Mouse (Mus musculus) ovary, postnatal 36 days (tissue): ENCODE data around the gene Plcd3.

Experiments used
- DNase-seq: peaks from one replicate; pipeline ENCODE4 v3.0.0; 2022; ENCODE audit warnings: low spot score, mixed read lengths

The Plcd3 gene

DNA sequence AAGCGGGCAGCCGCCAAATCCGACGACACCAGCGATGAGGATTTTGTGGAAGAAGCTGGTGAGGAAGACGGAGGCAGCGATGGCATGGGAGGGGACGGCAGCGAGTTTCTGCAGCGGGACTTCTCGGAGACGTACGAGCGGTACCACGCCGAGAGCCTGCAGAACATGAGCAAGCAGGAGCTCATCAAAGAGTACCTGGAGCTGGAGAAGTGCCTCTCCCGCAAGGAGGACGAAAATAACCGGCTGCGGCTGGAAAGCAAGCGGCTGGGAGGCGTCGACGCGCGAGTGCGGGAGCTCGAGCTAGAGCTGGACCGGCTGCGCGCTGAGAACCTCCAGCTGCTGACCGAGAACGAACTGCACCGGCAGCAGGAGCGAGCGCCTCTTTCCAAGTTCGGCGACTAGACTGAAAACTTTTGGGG lies 16.1 kb upstream of the Plcd3 start:
- DNase-seq: peak; percentile 54

DNA sequence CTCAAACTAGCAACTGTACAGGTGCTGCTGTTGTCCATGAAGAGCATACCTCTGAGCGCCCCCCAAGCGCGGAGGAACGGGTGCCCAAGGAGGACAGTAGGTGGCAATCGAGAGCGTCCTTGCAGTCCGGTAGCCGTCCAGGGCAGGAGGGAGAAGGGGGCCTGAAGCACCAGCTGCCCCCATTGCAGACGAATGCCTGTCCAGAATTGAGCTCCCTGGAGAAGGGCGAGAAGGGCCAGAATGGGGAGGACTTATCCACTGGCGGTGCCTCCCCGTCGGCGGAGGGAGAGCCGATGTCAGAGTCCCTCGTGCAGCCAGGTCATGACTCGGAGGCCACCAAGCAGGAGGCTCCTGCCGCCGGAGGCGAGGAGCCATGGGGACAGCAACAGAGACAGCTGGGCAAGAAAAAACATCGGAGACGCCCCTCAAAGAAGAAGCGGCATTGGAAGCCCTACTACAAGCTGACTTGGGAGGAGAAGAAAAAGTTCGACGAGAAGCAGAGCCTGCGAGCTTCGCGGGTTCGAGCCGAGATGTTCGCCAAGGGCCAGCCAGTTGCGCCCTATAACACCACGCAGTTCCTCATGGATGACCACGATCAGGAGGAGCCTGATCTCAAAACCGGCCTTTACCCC lies 15.6 kb upstream of the Plcd3 start:
- peak; percentile 81 for DNase-seq

DNA sequence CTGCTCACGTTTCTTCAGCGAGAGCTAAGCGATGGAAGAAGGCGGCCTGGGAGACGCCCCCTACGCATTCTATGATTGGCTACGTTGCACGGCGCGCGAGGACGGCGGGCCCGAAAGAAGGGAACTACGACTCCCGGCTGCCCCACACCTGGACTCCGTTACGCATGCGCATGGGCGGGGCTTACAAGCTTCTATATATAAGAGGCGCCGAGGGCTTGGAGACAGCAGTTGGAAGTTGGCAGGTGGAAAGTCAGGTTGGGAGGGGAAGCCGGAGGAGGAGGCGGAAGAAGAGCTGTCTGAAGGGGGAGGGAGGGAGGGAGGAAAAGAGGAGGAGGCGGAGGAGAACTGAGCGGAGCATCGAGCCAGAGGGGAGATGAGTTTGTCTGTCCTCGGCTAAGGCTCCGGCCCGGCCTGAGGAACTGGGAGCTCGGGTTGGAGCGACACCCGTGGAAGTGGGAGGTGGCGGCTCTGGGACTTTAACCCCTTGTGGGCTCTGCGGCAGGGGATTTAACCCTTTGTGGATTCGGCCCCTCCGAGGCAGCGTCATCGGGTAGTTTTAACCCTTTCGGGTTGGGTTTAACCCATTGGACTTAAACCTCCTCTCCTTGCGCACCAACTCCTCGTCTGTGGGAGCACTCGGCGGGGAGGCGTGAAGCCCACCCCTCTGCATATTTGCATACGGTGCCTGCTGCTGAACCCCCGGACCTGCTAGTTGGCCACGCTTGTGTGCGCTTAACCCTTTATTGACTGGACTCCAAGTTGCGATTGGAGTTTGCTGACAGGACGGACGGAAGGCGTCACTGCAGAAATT lies 14.8 kb upstream of the Plcd3 start, which contains the start of gene Hexim1:
Gene Hexim1 (plus strand): TSS at position 224 of the 811 bp plus-strand sequence.
- peak; percentile 100 for DNase-seq

- DNase-seq: peak; percentile 83
Observed at GRCm38 (mm10) chr11:103115163-103116007, 13.9 kb upstream of the Plcd3 start.

GRCm38 (mm10) chr11:103114270-103114943 lies 12.9 kb upstream of the Plcd3 start:
- DNase-seq: no peak

DNA sequence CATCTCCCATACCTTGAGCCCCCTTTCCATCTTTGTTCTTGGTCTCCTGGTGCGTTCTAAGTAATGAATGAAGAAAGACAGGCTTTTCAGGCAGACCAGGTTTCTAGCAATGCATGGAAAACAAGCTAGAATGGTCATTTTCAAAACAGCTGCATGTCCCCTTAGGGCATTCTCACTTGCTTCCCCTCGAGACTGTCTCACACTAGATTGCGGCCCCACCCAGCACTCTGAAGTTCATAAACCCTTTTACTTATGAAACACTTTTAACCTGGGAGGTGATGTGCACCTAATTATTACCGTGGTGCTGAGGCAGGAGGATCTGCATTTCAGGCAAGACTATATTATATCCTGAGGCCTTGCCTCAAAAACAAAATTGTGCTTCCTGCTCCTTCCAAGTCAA lies 12.3 kb upstream of the Plcd3 start:
- DNase-seq: no peak

GRCm38 (mm10) chr11:103113005-103113404 lies 11.5 kb upstream of the Plcd3 start:
- peak; percentile 23 for DNase-seq

DNA sequence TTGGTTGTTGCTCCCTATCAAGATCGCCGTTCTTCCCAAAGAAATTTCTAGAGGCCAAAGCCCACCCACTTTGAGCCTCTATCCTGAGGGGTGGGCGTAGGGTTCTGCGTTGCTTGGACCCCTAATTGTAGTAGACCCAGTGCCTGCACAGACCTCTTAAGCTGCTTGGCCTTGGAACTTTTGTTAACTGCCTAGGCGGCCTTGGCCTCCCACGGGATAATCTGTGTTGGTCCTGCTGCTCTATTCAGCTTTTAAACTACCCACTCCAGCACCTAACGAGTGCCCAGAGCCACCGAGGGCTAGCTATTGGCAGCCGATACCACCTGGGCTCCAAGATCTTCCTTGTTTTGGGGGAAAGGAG lies 11.1 kb upstream of the Plcd3 start:
- peak; percentile 55 for DNase-seq

DNA sequence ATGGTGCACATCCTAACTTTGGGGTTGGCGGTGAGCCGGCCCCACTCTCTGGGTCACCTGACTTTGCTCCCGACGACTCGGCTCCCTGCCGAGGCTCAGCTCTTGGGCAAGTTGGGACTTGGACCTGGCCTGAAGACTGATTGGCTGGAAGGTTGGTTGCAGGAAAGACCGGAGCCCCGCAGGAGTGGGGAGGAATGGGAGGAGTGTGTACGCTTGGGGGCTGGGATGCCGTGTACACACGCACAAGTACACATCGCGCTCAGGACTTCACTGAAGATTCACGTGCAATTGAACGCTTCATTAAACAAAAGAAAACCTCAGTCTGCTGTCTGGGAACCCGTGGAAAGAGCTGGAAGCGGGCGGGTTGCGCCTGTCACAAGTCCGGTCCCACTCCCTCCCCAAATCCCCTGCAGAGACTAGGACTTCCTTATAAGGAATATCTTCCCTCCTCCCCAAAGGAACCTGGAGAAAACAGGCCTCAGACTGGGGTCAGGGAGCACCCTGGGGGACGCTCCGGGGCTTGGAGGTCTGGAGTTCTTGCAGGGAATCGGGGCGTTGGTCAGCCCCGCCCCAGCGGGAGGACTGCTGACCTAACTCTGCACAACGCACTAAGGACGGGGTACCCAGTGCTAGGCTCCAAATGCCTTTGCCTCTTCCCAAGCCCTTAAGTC lies 10.6 kb upstream of the Plcd3 start:
- DNase-seq: peak; percentile 81

DNA sequence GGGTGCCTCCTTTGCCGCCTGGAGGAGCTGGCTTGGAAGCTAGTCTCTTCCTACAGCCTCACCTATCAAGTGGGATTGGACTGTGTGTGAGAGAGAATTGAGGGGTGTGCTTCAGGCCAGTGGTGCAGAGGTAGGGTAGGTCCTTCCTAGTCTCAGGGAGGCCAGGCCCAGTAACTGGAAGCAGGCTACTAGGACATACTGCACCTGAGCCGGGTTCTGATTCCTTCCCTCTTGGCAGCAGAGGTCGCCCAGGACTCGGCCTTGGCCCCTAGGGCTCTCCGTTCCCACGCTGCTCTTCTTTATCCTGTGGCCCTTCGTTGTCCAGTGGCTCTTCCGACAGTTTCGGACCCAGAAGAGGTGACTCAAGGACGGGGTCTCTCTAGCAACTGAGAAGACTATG lies 9.8 kb upstream of the Plcd3 start:
- peak; percentile 28 for DNase-seq

DNA sequence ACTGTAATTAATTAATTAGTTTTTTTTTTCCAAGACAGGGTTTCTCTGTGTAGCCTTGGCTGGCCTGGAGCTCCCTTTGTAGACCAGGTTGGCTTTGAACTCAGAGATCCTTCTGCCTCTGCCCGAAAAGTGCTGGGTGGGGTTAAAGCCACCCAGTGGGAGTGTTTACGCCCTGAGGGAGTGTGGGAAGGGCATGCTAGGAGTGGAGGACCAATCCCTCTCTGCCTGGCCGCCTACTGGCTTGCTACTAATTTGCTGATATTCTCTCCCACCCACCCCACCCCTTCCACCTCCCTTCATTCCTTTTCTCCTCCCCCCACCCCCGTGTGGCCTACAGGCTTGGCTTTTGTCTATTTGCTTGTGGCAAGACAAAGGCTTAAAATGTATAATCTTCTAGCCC lies 4.9 kb upstream of the Plcd3 start:
- no peak for DNase-seq

DNA sequence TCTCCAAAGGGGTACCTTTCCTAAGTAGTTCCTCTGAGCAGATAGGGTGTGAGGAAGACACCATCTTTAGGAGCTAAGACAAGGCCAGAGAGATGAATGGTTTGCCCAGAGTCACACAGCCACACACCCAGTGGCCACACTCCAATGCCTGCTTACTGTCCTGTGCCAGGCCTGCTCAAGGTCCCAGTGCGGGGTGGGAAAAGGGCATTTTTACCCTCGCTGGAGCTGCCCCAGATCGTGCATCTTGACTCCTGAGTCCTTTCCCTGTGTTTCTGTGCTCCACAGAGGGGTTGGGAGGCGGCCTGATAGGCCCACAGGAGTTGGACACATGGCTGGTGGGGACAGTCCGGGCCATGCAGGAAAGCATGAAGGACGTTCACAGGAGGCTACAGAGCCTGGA lies 4.4 kb upstream of the Plcd3 start:
- no peak for DNase-seq

GRCm38 (mm10) chr11:103105180-103105725 lies 3.8 kb upstream of the Plcd3 start:
- DNase-seq: no peak

DNA sequence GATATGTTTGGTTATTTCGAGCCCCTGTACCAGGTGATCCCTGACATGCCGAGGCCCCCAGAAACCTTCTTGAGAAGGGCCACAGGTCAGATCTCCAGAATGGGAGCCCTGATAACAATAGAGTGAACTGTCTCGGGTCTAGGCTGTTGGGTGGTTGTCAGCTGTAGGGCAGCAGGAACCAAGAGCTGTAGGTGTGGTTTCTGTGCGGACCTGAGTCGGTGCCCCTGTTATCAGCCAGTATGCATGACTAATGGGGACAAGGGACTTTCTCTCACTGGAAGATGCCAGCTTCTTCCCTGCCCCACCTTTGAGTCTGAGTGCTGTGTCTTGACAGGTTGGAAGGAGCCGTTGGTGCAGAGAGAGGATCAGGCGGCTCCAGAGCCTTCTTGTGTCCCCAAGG lies 3.0 kb upstream of the Plcd3 start:
- DNase-seq: no peak

GRCm38 (mm10) chr11:103103621-103104020 lies 2.2 kb upstream of the Plcd3 start:
- DNase-seq: no peak

DNA sequence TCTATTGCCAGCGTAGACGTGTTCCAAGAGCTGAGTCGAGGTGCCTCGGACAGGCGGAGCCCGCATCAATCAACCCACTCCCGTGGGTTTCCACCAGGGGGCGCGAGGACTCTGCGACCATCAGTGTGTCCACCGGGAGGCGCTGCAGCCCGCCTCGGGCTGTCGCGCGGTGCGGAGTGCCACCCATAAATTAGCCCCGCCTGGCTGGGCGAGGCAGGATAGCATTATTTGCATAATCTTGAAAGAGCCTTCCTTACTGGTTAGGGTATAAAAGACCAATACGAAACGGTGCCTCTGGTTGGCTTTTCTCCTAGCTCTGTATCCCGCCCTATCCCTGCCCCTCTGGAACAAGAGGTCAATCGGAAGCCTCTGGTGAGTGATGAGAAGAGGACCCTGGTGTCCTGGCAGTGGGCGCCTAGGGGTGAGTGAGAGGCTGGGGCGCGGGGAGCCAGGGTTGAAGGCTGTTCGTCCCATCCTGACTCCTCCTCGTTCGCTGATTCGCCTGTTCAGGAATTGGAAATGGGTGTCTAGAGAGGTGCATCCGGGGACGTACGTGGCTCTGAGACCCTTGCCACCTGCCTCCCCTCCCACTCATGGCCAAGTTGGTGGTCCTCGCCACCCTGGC lies 1.4 kb upstream of the Plcd3 start:
- DNase-seq: peak; percentile 99

DNA sequence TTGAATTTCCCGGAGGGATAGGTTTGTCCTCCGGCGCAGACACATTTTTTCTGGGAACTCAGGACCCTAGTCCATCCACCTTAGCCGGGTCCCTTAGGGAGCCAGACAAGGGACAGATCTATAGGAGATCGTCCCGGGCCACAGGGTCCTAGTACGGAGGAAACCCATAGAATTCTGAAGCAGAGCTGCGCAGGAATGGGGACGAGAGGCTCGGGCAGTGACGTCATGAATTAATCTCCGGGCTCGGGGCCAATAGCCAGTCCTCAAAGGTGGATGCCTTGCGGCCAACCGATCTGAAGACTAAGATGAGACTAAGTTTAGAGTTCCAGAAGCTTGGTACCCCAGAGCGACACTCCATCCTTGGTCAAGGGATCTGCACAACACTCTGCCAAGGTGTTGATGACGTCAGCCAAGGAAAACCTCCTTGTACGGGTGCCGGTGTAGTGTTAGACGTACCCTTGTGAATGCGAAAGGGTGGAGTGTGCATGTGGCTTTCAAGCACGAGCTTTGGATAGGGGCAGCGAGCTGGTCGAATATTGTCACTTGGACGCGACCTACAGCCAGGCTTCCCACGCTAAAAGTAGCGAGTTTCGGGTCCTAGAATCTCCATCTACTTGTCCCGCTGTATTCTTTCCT lies 526 bp upstream of the Plcd3 start:
- DNase-seq: peak; percentile 61

DNA sequence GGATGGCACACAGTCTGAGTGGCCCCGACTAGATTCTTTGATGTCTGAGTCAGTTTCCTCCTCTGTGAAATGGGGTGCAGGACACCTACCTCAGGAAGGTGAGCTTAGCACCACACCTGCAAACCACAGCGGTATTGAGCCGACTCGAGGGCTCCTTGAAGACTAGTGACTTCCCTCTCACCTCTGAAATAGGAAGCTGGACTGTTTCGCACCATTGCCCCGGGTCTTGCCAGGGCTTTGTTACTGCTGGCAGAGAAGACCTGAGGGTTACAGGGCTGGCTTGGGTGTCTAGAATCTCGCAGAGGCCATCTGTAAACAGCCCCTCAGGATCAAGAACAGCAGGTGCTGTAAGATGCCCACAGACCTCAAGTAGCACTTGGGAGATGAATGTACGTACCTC lies 1.1 kb downstream of the Plcd3 start:
- no peak for DNase-seq

DNA sequence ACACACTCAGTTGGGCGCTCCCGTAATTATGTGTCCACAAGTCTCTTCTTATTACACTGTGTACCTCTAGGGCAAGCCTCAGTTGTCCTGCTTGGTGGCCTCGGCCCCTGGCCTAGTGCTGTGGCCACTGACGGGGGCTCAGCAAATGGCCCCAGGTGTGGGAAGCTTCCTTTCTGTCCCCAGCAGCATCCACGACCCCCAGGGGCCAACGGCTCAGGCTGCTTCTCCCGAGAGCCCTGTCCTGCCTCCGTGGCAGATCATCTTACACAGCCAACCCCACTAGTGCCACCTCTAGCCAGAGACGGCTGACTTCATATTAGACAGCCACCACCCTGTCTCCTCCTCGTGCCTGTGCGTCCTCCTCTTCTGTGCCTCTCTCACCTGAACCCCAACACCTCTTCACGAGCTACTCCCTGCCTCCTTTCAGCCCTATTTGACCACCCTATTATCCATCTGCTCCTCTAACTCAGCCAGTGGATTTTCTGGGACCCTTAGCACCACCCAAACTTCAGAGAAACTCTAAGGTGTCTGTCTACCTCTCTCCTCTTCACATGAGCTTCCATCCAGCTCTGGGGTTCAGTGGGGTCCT lies 2.0 kb downstream of the Plcd3 start:
- DNase-seq: no peak
